Mouse (Mus musculus): ENCODE measurements around the gene March9.
"Not testable (repeated sequence)": the region's sequence is repeated elsewhere in the genome, so short reads cannot be mapped to it uniquely, and the experiment has no call there.

The March9 gene

GRCm38 (mm10) chr10:127062503-127062902 lies 2.5 kb upstream of the March9 start:
- no peak for DNase-seq (ENCODE audit: inconsistent ontology term)

- not testable (repeated sequence) for DNase-seq (ENCODE audit: inconsistent ontology term)
Observed at GRCm38 (mm10) chr10:127062101-127062500, 2.1 kb upstream of the March9 start.

GRCm38 (mm10) chr10:127061513-127061912 lies 1.5 kb upstream of the March9 start:
- no peak for DNase-seq (ENCODE audit: inconsistent ontology term)

GRCm38 (mm10) chr10:127061085-127061484 lies 1.1 kb upstream of the March9 start:
- no peak for DNase-seq (ENCODE audit: inconsistent ontology term)

- no peak for DNase-seq (ENCODE audit: inconsistent ontology term)
Observed at GRCm38 (mm10) chr10:127059174-127059967, 613 bp downstream of the March9 start.

GRCm38 (mm10) chr10:127058708-127059107 lies 1.3 kb downstream of the March9 start:
- DNase-seq (ENCODE audit: inconsistent ontology term): no peak

- peak; percentile 69 for DNase-seq (ENCODE audit: inconsistent ontology term)
Observed at GRCm38 (mm10) chr10:127058161-127058560, 1.8 kb downstream of the March9 start.

- DNase-seq (ENCODE audit: inconsistent ontology term): no peak
Observed at GRCm38 (mm10) chr10:127056490-127056889, 3.5 kb downstream of the March9 start.

GRCm38 (mm10) chr10:127055406-127055805 lies 4.6 kb downstream of the March9 start:
- no peak for DNase-seq (ENCODE audit: inconsistent ontology term)

GRCm38 (mm10) chr10:127054646-127055045 lies 5.3 kb downstream of the March9 start:
- DNase-seq (ENCODE audit: inconsistent ontology term): no peak

- DNase-seq (ENCODE audit: inconsistent ontology term): no peak
Observed at GRCm38 (mm10) chr10:127050119-127050474, 9.9 kb downstream of the March9 start.

- DNase-seq (ENCODE audit: inconsistent ontology term): no peak
Observed at GRCm38 (mm10) chr10:127049395-127050118, 10.4 kb downstream of the March9 start.

GRCm38 (mm10) chr10:127048608-127049394 lies 11.2 kb downstream of the March9 start:
- no peak for DNase-seq (ENCODE audit: inconsistent ontology term)

GRCm38 (mm10) chr10:127047954-127048353 lies 12.0 kb downstream of the March9 start, which contains the start of gene Cyp27b1:
Gene Cyp27b1, plus strand, starts transcription at chr10:127048250.
- no peak for DNase-seq (ENCODE audit: inconsistent ontology term)

- no peak for DNase-seq (ENCODE audit: inconsistent ontology term)
Observed at GRCm38 (mm10) chr10:127043187-127043586, 16.8 kb downstream of the March9 start.

- DNase-seq (ENCODE audit: inconsistent ontology term): no peak
Observed at GRCm38 (mm10) chr10:127042468-127043115, 17.4 kb downstream of the March9 start.

- DNase-seq (ENCODE audit: inconsistent ontology term): peak; percentile 95
Observed at GRCm38 (mm10) chr10:127041774-127042338, 18.1 kb downstream of the March9 start.

GRCm38 (mm10) chr10:127041274-127041766 lies 18.7 kb downstream of the March9 start, which contains the start of the genes Mettl1 and Eef1akmt3:
Gene Mettl1, plus strand, starts transcription at chr10:127041414.
Gene Eef1akmt3, minus strand, starts transcription at chr10:127041513.
- DNase-seq (ENCODE audit: inconsistent ontology term): peak; percentile 72

- DNase-seq (ENCODE audit: inconsistent ontology term): peak; percentile 61
Observed at GRCm38 (mm10) chr10:127040569-127041214, 19.3 kb downstream of the March9 start.

GRCm38 (mm10) chr10:127037641-127038040 lies 22.3 kb downstream of the March9 start:
- no peak for DNase-seq (ENCODE audit: inconsistent ontology term)
